Mouse (Mus musculus) myocyte (in vitro differentiated cells): ENCODE results near the gene Prkn.

Source experiments
- CEBPB ChIP-seq: IDR thresholded peaks from 2 replicates; pipeline ENCODE4 v1.6.1; 2011; ENCODE audit warnings: mild to moderate bottlenecking, moderate library complexity; ENCODE audit not compliant: poor library complexity, insufficient read depth, severe bottlenecking
- E2F4 ChIP-seq: IDR thresholded peaks from one replicate; pipeline ENCODE4 v1.6.1; 2011; ENCODE audit warnings: mild to moderate bottlenecking, control low read depth, moderate library complexity; ENCODE audit not compliant: insufficient read depth
- MAX ChIP-seq: IDR thresholded peaks from one replicate; pipeline ENCODE4 v1.6.1; 2011; ENCODE audit warnings: low read depth, mild to moderate bottlenecking, control low read depth
- MYOG ChIP-seq, 3 experiments: IDR thresholded peaks; one replicate each; pipeline ENCODE4 v1.6.1; 2011; ENCODE audit warnings: control low read depth in 2 of 3, low read depth in 2 of 3, mild to moderate bottlenecking in 2 of 3; ENCODE audit not compliant: insufficient read length in 2 of 3, control insufficient read depth in 1 of 3, insufficient read depth in 1 of 3
- POLR2A ChIP-seq: IDR thresholded peaks from one replicate; pipeline ENCODE4 v1.6.1; 2011; ENCODE audit warnings: low read depth, mild to moderate bottlenecking, control low read depth, moderate library complexity; ENCODE audit not compliant: insufficient read length
- POLR2AphosphoS2 ChIP-seq: IDR thresholded peaks from one replicate; pipeline ENCODE4 v1.6.1; 2011; ENCODE audit warnings: low read depth, control low read depth; ENCODE audit not compliant: insufficient read length
- REST ChIP-seq: IDR thresholded peaks from one replicate; pipeline ENCODE4 v1.6.1; 2011; ENCODE audit warnings: mild to moderate bottlenecking, control low read depth, moderate library complexity; ENCODE audit not compliant: insufficient read depth, insufficient read length
- TCF12 ChIP-seq: IDR thresholded peaks from one replicate; pipeline ENCODE4 v1.6.1; 2011; ENCODE audit warnings: mild to moderate bottlenecking, control low read depth; ENCODE audit not compliant: poor library complexity, insufficient read depth, severe bottlenecking
- TCF3 ChIP-seq: IDR thresholded peaks from one replicate; pipeline ENCODE4 v1.6.1; 2011; ENCODE audit warnings: low read depth, control low read depth; ENCODE audit not compliant: insufficient read length
- USF1 ChIP-seq: IDR thresholded peaks from one replicate; pipeline ENCODE4 v1.6.1; 2011; ENCODE audit warnings: low read depth, mild to moderate bottlenecking, control low read depth, moderate library complexity

- TF ChIP-seq POLR2A (no peak), E2F4 (no peak), TCF12 (no peak), POLR2AphosphoS2 (no peak), CEBPB (no peak), TCF3 (no peak), MYOG (IDR thresholded peaks at IDR 0.05; ENCODE audit: control insufficient read depth in 1 of 3, insufficient read depth in 1 of 3, insufficient read length in 2 of 3, low read depth in 2 of 3) (no peak), REST (no peak), USF1 (no peak), MAX (no peak)
These were observed 1061.5 kb downstream of the Prkn start for GRCm38 (mm10) chr17:11901731-11902130.
